ENCODE assay signal across 8 mouse cellular contexts in genomic region chr4:152326543-152326942, GRCm38 (mm10). TPM values are rescaled to one million over a fixed set of nuclear protein-coding genes. Genes with fewer than 3 reads are reported as not detected.
DNase-seq lines count a peak whose midpoint lies in the region; ATAC-seq lines count a peak whose summit lies in the region.

No protein-coding gene starts in this region.

- H3K9ac ChIP-seq in kidney, embryonic 16.5 days (replicated peaks; ENCODE audit: low read length): peak overlapping the region; percentile 87
- peak overlapping the region; percentile 86 for H3K9ac ChIP-seq in hindbrain, embryonic 15.5 days
- H3K9ac ChIP-seq in midbrain, embryonic 15.5 days: peak overlapping the region; percentile 73

- DNase-seq in kidney, adult 11 months: no peak
- DNase-seq in cerebellum, adult 18-20 months: no peak
- no peak for DNase-seq in urinary bladder, adult 18-20 months (ENCODE audit: low spot score in 2 of 2)
- no peak for DNase-seq in kidney, postnatal 4 days

- no peaks in the 10 kb centered on the region for H3K27me3 ChIP-seq in kidney, embryonic 16.5 days (ENCODE audit: insufficient read depth, low read length)
- no peaks in the 10 kb centered on the region for H3K27me3 ChIP-seq in hindbrain, embryonic 15.5 days
- no peaks in the 10 kb centered on the region for H3K27me3 ChIP-seq in midbrain, embryonic 15.5 days (replicated peaks)

- H3K9me3 ChIP-seq in kidney, embryonic 16.5 days (ENCODE audit: low read length): no peaks in the 10 kb centered on the region
- H3K9me3 ChIP-seq in hindbrain, embryonic 15.5 days: no peaks in the 10 kb centered on the region
- no peaks in the 10 kb centered on the region for H3K9me3 ChIP-seq in midbrain, embryonic 15.5 days

- no peak for ATAC-seq in kidney, embryonic 16.5 days (ENCODE audit: low FRiP score, low TSS enrichment)
- no peak for ATAC-seq in hindbrain, embryonic 15.5 days (ENCODE audit: low FRiP score, low read depth)
- ATAC-seq in midbrain, embryonic 15.5 days (replicated peaks): no peak

- H3K4me1 ChIP-seq in kidney, embryonic 16.5 days (ENCODE audit: insufficient read depth, low read length): peaks cover 19% of the 10 kb centered on the region
- H3K4me1 ChIP-seq in brown adipose tissue, adult 24 weeks (ENCODE audit: control insufficient read depth, insufficient read depth, insufficient read length, low read length): peaks cover 9% of the 10 kb centered on the region; the same call in 1 of the 2 replicates
- peaks cover 17% of the 10 kb centered on the region for H3K4me1 ChIP-seq in hindbrain, embryonic 15.5 days (replicated peaks)
- H3K4me1 ChIP-seq in midbrain, embryonic 15.5 days: peaks cover 20% of the 10 kb centered on the region

- H3K4me2 ChIP-seq in kidney, embryonic 16.5 days (replicated peaks; ENCODE audit: low read depth, low read length): peak overlapping the region; percentile 95
- H3K4me2 ChIP-seq in hindbrain, embryonic 15.5 days: peak overlapping the region; percentile 73
- H3K4me2 ChIP-seq in midbrain, embryonic 15.5 days: peak overlapping the region; percentile 75

- under 1% methylated on average over 11 of the region's 11 CpGs for WGBS in kidney, embryonic 16.5 days
- 2% methylated on average over 11 of the region's 11 CpGs for WGBS in hindbrain, embryonic 15.5 days
- WGBS in midbrain, embryonic 15.5 days: under 1% methylated on average over 11 of the region's 11 CpGs

- H3K4me3 ChIP-seq in kidney, embryonic 16.5 days (ENCODE audit: low read length): peak overlapping the region; percentile 90
- H3K4me3 ChIP-seq in brown adipose tissue, adult 24 weeks (ENCODE audit: insufficient read depth, low read depth, low read length): peak overlapping the region; percentile 87
- H3K4me3 ChIP-seq in hindbrain, embryonic 15.5 days: peak overlapping the region; percentile 78
- peak overlapping the region; percentile 70 for H3K4me3 ChIP-seq in midbrain, embryonic 15.5 days

- H3K36me3 ChIP-seq in kidney, embryonic 16.5 days (ENCODE audit: insufficient read depth, low read length): peaks cover 27% of the 10 kb centered on the region
- peaks cover 30% of the 10 kb centered on the region for H3K36me3 ChIP-seq in hindbrain, embryonic 15.5 days
- peaks cover 17% of the 10 kb centered on the region for H3K36me3 ChIP-seq in midbrain, embryonic 15.5 days (replicated peaks)

- H3K27ac ChIP-seq in kidney, embryonic 16.5 days (ENCODE audit: low read length): no peak overlapping the region
- no peak overlapping the region for H3K27ac ChIP-seq in brown adipose tissue, adult 24 weeks (replicated peaks; ENCODE audit: low read depth, low read length)
- no peak overlapping the region for H3K27ac ChIP-seq in hindbrain, embryonic 15.5 days (replicated peaks)
- H3K27ac ChIP-seq in midbrain, embryonic 15.5 days: no peak overlapping the region

RNA-seq across cellular contexts. Expression of gene Rpl22, which starts 1.0 kb away (rescaled TPM):
- polyA plus RNA-seq in kidney, embryonic 16.5 days (2015; fragmentation: Nextera tagmentation; extraction: Ambion mirVana): 295 and 333 TPM in 2 replicates
- polyA plus RNA-seq in brown adipose tissue, adult 24 weeks (2012; ENCODE audit: insufficient read depth, insufficient read length, missing spikeins): 638 and 747 TPM in 2 replicates
- 135 and 176 TPM in 2 replicates for polyA plus RNA-seq in hindbrain, embryonic 15.5 days (2015; fragmentation: Nextera tagmentation; extraction: Ambion mirVana)
- 127 and 133 TPM in 2 replicates for polyA plus RNA-seq in midbrain, embryonic 15.5 days (2015; fragmentation: Nextera tagmentation; extraction: Ambion mirVana)

RNA-seq across cellular contexts. Expression of gene Rnf207, which starts 7.8 kb away (rescaled TPM):
- 1.2 and 1.6 TPM in 2 replicates for polyA plus RNA-seq in kidney, embryonic 16.5 days (2015; fragmentation: Nextera tagmentation; extraction: Ambion mirVana)
- not detected in 2 replicates for polyA plus RNA-seq in brown adipose tissue, adult 24 weeks (2012; ENCODE audit: insufficient read depth, insufficient read length, missing spikeins)
- 8.6 and 8.8 TPM in 2 replicates for polyA plus RNA-seq in hindbrain, embryonic 15.5 days (2015; fragmentation: Nextera tagmentation; extraction: Ambion mirVana)
- polyA plus RNA-seq in midbrain, embryonic 15.5 days (2015; fragmentation: Nextera tagmentation; extraction: Ambion mirVana): 8.0 and 8.6 TPM in 2 replicates

RNA-seq across cellular contexts. Expression of gene Chd5, which starts 11.9 kb away (rescaled TPM):
- 0.12 and 0.35 TPM in 2 replicates for polyA plus RNA-seq in kidney, embryonic 16.5 days (2015; fragmentation: Nextera tagmentation; extraction: Ambion mirVana)
- 0.17 TPM in 1 of 2 replicates, not detected in the other for polyA plus RNA-seq in brown adipose tissue, adult 24 weeks (2012; ENCODE audit: insufficient read depth, insufficient read length, missing spikeins)
- polyA plus RNA-seq in hindbrain, embryonic 15.5 days (2015; fragmentation: Nextera tagmentation; extraction: Ambion mirVana): 57.4 and 61.8 TPM in 2 replicates
- 57.0 and 65.0 TPM in 2 replicates for polyA plus RNA-seq in midbrain, embryonic 15.5 days (2015; fragmentation: Nextera tagmentation; extraction: Ambion mirVana)

RNA-seq across cellular contexts. Expression of gene Icmt, which starts 29.5 kb away (rescaled TPM):
- 32.0 and 32.6 TPM in 2 replicates for polyA plus RNA-seq in kidney, embryonic 16.5 days (2015; fragmentation: Nextera tagmentation; extraction: Ambion mirVana)
- 17.5 and 20.7 TPM in 2 replicates for polyA plus RNA-seq in brown adipose tissue, adult 24 weeks (2012; ENCODE audit: insufficient read depth, insufficient read length, missing spikeins)
- 18.3 and 22.2 TPM in 2 replicates for polyA plus RNA-seq in hindbrain, embryonic 15.5 days (2015; fragmentation: Nextera tagmentation; extraction: Ambion mirVana)
- polyA plus RNA-seq in midbrain, embryonic 15.5 days (2015; fragmentation: Nextera tagmentation; extraction: Ambion mirVana): 20.4 and 24.5 TPM in 2 replicates

RNA-seq across cellular contexts. Expression of gene Hes3, which starts 35.1 kb away (rescaled TPM):
- not detected in 2 replicates for polyA plus RNA-seq in kidney, embryonic 16.5 days (2015; fragmentation: Nextera tagmentation; extraction: Ambion mirVana)
- not detected in 2 replicates for polyA plus RNA-seq in brown adipose tissue, adult 24 weeks (2012; ENCODE audit: insufficient read depth, insufficient read length, missing spikeins)
- 0.47 and 3.0 TPM in 2 replicates for polyA plus RNA-seq in hindbrain, embryonic 15.5 days (2015; fragmentation: Nextera tagmentation; extraction: Ambion mirVana)
- polyA plus RNA-seq in midbrain, embryonic 15.5 days (2015; fragmentation: Nextera tagmentation; extraction: Ambion mirVana): 0.67 and 0.69 TPM in 2 replicates

Comparison
In these comparisons a context has a peak if more than half of its experiments do, and no peak if none do; other contexts are left out.
1. RNA of gene Chd5, which starts 11.9 kb away (polyA plus RNA-seq): 57.0 to 65.0 TPM in midbrain, embryonic 15.5 days and 57.4 to 61.8 TPM in hindbrain, embryonic 15.5 days; 0.12 to 0.35 TPM in kidney, embryonic 16.5 days and 0.17 TPM in brown adipose tissue, adult 24 weeks; every median in the first group is over 10 times any median in the second.
2. Peak in every context shown above with its lines, with median percentiles within 50 percentile points of each other: H3K4me2 ChIP-seq, H3K4me3 ChIP-seq and H3K9ac ChIP-seq.